Mouse (Mus musculus) layer of hippocampus, adult 18-20 months (tissue): Measurements from ENCODE around the gene Pla2g4b. TPM values are rescaled to one million over a fixed set of nuclear protein-coding genes. Genes with fewer than 3 reads are reported as not detected.

Experiments used
- DNase-seq, 2 experiments: peaks; one replicate each; pipeline ENCODE4 v3.0.0; 2022; ENCODE audit warnings: low spot score in 2 of 2
- total RNA-seq, 2 experiments: library from RNA; stranded (reverse); gene quantifications; 2 replicates each; pipeline ENCODE4 v1.2.3; 2021

Pla2g4b gene
- total RNA-seq, 2 experiments from 2014 or later = 3.9 to 4.1 TPM

DNA sequence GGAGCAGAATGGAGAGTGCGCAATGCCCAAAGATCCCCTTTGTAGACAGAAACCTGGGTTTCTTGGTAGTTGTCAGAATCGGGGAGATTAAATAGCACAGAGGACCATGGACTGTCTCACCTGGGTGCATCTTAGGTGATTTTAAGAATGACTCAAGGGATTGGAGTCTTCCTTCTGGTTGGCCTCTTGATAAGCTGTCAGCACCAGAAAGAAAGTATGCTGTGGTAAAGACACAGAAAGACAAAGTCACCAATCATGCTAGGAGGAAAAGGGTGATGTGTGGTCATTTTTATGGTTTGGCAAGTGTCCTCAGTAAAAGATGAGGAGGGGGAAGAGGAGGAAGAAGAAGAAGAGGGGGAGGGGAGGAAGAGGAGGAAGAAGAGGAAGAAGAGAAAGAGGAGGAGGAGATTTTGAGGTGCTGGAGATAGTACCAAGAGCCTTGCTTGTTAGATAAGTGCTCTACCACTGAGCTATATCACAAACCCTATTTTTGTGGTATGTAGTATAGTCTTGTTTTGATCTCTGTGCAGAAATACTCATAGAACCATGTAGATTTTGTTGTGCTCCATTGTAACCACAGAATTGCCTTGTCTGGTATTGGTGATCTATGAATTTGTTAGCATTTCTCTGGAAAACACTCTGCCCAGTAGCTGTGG is 19.3 kb upstream of the Pla2g4b start:
- no peak for DNase-seq

DNA sequence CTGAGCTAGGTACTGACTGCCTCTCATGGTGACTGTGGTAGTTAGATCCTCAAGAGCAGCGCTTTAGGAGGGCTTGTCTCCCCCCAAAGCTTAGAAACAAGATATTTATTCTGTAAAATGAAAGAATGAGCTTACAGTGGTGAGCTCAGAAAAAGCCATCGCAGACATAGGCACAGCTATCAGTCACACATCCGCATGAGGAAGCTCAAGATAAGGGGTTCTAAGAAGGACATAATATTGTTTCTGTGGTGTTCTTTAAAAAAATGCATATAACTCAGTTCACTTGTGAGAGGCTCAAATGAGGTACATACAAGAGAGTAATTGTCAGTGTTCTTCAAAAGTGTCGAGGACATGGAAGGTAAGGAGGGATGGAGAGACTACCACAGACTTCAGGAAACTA is 17.3 kb upstream of the Pla2g4b start:
- DNase-seq = no peak

DNA sequence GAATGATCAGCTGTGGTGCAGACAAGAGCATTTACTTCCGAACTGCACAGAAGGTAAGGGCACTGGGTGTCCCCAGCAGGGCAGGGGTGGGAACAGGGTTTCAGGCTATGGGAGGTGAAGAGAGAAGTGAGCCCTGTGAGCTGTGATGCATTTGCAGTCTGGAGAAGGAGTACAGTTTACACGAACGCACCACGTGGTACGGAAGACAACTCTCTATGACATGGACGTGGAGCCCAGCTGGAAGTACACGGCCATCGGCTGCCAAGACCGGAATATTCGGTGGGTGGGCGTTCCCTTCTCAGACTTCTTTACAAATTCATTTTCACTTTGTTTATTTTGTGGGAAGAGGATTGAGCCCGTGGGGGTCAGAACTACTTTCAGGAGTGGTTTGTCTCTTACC is 15.6 kb upstream of the Pla2g4b start:
- DNase-seq = no peak

DNA sequence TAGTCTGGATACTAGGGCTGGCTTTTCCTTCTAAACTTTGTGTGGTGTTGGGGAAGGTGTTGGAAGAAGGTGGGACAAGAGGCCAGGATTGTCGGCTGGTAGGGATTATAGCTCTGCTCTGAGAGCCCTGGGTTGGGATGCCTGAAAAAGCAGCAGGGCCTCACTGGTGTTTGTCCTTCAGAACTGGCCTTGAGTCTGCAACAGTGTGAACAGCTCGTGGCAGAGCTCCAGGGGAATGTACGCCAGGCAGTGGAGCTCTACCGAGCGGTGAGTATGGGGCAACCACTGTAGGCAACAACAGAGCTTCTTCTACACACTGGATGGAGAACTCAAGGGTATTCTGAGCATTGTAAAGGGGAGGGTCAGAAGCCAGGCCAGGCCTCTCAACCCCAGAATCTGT is 8.9 kb upstream of the Pla2g4b start:
- DNase-seq = no peak

DNA sequence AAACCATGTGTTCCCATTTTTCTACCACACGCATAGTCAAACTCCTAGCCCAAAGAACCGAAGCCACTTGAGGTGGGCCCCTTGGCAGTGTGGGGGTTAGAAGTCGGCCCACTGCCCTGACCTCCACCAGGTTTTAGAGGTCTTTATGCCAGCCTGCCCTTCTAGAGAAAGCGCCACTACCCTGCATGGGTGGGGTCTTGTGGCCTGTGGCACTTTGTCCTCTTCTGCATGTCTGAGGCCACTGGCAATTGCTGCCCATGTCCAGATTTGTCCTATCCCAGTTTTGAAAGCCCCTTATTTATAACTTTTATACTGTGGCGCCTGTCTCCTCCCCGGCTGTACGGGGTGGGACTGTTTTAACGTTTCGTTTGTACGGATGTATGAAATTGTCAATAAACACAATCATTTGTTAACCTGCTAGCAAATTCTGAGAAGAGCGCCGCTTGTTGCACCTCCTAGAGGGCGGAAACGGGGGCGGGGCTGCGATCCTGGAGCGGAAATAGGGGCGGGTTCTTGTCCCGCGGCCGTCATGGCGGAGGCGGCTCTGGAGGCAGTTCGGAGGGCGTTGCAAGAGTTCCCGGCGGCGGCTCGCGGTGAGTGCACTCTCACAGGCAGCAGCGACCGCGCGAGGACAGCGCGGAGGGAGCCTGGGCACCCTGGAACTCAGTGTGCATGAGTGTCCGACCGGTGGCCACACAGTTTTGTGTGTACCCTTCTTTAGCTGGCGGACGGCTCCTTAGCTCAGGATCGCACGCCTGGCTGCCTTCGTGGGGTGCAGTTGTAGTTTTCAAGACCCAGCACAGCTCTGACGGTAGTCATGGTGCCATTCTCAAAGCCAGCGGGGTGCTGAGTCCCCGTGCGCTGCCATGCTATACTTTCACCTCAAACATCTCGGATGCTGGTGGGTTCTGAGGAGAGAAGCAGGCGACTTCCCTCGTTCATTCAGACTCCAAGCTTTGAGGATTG is 6.0 kb upstream of the Pla2g4b start, which contains the start of the genes Jmjd7 and Gm28042:
Gene Jmjd7, plus strand, starts transcription at position 500 of the 966 bp plus-strand sequence.
Gene Gm28042, plus strand, starts transcription at position 510 of the 966 bp plus-strand sequence.
- peak; percentile 87 to 91 for DNase-seq

DNA sequence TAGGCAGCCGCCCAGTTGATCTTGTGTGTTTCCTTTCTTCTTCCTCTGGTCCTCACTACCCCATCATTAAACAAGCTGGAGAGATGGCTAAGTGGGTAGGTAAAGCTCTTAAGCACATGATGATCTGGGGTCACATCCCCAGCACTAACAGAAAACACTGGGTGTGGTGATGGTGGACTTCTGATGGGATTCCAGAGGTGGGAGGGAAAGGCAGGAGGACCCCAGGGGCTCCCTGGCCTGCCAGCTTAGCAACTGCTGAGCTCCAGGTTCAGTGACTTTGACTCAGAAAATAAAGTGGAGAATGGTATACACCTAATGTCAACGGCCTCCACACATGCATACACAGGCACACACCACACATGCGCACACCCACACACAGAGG is 5.3 kb upstream of the Pla2g4b start:
- no peak for DNase-seq

DNA sequence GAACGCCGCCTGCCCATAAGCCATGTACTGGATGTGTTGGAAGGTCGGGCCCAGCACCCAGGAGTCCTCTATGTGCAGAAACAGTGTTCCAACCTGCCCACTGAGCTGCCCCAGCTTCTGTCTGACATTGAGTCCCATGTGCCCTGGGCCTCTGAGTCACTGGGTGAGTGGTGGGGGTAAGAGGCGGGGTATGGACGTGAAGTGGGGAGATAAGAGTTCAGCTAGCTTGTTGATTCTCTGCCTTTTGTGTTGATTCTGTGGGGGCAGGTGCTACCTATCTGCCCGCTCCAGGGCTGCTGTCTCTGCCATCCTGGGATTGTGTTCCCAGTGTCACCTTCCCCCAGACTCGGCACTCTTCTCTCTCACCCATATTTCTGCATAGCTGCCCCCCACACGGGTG is 2.8 kb upstream of the Pla2g4b start:
- no peak for DNase-seq

DNA sequence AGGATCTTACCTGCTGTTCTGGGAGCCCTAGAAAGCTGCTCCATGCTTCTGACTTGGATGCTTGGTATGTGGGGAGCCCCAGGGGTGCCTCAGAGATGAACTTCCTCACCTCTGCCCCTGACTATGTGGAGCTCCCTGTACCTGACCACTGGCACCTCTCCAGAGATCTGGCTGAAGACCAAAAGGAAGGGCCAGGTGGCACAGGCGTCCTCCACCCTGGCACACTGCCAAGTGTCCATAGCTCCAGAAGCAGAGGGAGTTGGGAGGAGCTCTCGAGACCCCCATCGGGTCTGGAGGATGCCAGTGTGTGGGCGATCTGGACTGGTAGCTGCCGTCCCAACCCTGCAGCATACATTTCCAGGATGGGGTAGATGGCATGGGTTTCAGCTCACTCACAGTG is 509 bp downstream of the Pla2g4b start:
- DNase-seq = no peak

DNA sequence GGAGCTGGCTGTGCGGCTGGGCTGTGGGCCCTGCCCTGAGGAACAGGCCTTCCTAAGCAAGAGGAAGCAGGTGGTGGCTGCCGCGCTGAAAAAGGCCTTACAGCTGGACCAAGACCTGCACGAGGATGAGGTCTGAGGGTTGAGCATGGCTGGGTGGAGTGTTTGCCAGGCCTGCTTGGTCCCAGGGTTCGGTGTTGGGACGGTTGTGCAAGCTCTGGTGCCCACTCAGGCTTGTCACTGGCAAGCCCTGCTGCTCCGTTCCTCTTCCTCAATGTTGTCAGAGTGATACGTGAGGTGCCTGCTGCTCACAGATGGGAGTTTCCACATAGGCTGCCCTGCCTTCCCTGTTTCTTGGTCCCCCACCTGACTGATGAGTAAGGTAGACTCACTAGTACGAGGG is 4.5 kb downstream of the Pla2g4b start:
- no peak for DNase-seq

DNA sequence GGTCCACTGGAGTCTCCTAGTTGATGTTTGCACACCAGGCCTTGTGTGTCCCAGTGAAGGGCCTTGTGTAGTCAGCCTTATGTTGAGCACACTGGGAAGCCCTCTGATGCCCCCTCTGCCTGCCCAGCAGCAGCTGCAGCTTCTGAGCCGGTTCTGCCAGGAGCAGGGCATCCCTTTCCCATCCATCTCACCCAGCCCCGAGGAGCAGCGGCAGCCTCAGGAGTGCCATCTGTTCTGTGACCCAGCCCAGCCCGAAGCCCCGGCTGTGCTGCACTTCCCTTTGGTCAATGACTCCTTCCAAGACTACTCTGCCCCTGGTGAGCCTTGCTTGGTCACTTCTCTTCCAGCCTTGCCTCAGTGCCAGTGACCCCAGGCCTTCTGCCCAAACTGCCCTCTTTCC is 7.8 kb downstream of the Pla2g4b start:
- no peak for DNase-seq

DNA sequence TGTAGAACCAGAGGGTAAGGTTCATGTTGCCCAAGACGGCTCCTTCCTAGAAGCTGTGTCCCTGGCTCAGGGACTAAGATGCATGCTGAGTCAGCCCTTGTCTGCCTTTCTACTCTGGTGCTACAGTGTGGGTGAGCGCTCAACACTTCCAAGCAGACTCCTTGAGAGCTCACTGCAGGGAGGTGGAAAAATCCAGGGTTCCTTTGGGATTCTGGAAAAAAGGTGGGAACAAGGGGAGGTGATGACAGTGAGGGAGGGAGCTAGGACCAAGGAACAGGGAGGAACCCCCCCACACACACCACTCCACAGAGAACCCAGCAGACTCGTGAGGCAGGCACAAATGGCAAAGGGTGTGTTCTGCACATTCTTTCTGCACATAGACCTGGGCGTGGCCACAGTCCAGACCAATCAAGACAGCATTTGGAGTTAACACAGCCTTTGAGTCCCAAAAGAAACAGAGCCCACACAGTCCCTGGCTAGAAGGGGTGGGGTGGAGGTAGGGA is 10.9 kb downstream of the Pla2g4b start:
- DNase-seq = peak in 1 of 2 experiments; percentile 41

DNA sequence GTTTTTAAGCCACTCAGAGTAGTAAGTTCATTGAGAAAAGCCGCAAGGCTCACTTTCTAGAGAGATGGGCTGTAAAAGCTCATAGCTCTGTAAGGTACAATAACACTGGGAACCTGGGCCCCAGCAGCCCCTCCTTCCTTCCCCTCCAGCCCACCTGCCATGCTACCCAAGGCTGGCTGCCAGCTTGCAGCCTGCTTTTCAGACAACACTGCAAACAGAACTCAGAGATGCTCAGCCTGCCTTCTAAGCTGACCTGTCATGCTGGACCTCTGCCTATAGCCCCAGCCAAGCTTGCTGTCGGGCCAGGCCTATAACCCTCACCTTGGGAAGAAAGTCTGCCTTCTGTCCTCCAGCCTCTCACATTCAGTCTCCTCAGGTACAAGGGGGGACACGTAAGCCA is 11.5 kb downstream of the Pla2g4b start:
- no peak for DNase-seq

DNA sequence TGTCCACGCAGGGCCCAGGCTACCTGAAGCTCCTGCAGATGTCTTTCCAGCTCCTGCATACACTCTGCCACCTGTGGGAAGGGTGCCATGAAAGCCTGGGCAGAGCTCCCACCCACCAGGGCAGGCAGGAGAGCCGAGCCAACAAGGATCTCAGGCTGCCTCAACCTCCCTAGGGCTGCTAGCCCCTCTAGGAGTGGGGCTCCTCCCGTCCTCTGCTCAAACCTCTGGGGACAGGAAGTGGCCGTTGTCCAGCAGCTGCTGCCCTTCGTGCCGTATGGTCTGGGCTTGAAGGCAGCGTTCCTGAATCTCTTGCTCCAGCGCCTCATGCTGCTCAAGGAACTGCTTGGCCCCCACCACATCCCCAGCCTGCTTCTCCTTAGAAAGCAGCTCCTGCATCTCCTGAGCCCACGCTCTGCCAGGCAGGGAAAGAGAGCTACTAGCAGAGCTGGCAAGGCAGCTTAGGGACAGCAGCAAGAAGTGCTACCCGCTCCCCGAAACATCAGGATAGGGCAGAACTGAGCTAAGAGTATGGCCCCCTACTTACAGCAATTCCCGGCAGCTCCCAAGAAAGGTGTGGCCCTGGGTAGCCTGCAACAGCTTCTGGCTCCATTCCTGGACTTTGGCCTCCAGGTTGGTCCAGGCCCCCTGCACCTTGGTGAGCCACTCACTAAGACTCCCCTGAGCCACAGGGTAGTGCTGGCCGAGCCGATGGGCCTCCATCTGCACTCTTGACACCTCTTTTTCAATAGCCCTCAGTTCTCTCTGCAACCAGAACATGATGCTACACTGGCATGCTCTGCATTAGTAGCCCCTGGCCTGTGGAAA is 13.5 kb downstream of the Pla2g4b start:
- DNase-seq = peak in 1 of 2 experiments; percentile 36

DNA sequence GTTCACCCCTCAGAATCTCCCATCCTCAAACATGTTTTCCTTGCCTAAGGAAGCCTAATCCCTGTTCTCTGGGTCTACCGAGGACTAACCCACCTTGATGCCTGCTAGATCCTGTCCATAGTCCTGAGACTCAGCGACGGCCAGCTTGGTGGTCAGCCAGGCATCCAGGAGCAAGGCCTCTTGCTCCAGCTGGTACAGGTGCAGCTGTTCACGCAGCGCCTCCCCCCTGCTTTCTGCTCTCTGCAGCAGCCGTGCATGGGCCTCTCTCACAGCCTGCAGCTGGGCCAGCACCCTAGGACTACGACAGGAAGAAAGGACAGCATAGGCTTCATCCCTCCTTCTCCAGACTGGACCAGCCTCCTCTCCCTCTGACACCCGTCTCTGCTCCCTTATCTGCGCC is 15.0 kb downstream of the Pla2g4b start:
- DNase-seq = no peak

DNA sequence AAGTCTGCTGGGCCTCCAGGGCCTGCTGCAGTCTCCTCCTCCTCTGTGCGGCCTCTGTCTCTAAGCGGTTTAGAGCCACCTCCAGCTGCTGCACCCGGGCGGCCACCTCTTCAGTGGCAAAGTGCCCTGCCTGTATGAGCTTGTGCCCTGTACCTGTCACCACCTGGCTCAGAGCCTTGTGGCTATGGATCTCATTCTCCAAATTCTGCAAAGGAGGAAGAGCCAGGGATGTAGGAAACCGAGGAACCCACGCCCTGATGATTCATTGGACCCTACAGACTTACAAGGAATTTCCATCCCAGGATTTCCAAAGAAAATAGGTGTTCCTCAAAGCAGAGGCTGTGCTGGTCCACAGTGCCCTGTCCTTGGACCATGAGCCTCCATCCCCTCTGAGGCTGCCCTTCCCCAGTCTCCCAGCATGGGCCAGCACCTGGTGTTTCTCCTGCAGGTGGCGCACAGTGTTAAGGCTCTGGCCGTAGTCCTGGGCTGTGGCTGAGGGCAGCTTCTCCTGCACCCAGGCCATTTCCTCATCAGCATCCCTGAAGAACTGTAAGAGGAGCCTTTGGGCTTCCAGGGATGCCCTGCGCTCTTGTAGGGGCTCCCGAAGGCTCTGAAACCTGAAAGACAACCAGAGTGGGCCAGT is 16.5 kb downstream of the Pla2g4b start:
- no peak for DNase-seq

DNA sequence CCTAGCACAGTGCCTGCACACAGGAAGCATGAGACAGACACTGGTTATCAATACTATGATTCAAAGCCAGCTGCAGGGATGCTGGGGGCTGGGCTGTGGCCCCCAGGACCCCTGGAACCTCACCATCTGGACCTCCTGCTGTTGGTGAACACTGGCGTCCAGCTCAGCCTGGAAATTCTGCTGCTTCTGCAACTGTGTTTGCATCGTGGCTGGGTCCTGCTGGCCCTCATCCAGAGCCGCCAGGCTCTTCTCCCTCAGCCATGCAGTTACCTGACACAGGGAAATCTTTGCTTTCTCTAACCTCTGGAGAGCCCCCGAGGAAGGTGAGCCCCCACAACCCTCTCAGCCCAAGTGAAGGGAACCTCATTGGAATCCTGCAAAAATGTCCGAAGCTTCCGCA is 18.2 kb downstream of the Pla2g4b start:
- DNase-seq = no peak

DNA sequence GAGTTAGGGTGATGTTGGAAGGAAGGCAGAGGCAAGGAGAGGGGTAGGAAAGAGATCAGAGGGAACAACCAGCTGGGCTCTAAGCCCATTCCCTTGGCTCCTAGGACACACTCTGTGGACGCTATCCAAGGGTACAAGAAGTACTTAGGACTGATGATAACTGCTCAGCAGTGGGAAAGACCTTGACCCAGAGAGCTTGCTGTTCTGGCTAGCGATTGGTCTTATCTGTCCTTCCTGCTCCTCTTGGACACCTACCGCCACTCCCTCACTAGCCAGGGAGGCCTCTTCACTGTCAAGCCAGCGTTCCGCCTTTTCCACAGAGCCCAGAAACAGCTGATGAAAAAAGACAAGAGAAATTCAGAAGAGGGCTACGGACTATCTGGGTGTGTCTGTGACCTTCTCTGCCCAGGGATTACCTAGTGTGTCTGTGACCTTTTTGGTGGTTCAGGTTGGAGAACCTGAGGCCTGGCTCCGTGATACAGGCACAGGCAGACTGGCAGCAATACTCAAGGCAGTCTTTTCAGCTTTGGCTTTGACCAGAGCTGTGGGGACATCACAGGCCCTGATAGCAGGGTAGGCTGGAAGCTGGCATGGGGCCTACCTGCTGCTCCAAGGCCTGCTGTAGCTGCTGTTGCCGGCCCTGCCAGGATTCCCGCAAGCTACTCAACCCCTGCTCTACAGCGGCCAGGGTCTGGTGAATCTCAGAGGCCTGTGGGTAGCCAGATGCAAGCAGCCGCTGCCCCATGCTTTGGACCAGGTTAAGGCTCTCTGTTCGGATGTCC is 21.7 kb downstream of the Pla2g4b start:
- no peak for DNase-seq

DNA sequence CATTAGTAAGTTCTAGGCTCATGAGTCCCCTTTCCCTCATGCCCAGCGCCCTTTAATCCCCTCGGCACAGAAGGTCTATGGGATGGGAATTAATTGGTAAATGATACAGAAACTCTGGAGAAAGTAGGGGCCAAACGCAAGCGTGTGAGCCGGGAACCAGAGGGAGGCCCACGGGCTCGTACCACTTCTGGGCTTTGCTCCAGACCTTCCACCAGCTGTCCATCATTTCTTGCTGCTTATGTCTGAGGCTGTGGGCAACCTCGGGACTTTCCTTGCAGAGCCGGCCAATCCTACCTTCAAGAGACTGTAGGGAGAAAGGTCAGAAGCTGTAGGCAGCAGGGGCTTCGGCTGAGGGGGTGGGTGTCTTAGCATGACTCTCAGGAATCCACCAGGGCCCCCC is 22.7 kb downstream of the Pla2g4b start:
- DNase-seq = no peak

DNA sequence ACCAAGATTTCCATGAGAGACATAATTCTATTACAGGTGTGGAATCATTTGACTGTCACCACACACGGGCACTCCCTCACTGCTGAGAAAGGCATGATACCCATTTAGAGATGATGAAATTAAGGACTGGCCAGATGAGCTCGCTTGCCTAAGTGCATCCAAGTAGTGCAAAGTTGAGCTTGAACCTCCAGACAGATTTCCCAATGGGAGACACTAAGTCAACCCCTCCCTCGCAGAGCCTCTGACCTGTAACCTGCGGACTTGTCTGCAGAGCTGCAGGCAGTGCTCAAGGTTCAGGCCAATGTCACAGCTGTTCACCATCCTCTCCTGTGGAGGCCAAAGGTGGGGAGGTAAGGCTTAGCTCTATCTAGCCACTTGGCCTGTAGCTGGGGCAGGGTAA is 25.6 kb downstream of the Pla2g4b start:
- no peak for DNase-seq

DNA sequence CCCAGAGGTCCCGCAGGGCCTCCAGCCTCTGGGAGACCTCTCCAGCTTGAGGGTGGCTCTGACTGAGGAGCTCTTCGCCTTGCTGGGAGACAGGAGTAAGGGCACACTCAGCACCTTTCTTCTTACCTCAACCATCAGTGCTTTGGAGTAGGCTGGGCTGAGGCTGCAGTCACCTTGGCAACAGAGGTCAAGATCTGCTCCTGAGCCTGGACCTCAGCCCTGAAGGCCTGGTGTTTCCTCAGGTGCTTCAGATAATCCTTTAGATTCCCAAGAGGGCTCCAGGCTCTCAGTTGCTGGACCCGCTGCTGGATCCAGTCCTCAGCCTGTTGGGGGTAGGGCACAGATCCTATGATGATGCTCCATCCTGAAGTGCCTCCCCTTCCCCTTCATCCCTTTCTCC is 26.2 kb downstream of the Pla2g4b start:
- DNase-seq = no peak
